Mouse (Mus musculus): ENCODE results near the gene Desi2. TPM values are rescaled to one million over a fixed set of nuclear protein-coding genes. Genes with fewer than 3 reads are reported as not detected.

Gene Desi2
- 25.5 and 33.4 TPM in 2 replicates for polyA plus RNA-seq (2015; fragmentation: Nextera tagmentation; extraction: Ambion mirVana)

GRCm38 (mm10) chr1:178187216-178187791, at the start of gene Desi2:
Gene Desi2 (plus strand): TSS chr1:178187417.

Other genes starting within 250 kb of the Desi2 start
- 0.05 and 0.08 TPM in 2 replicates for gene Catspere2, start 204.0 kb upstream of the Desi2 start, polyA plus RNA-seq (2015; fragmentation: Nextera tagmentation; extraction: Ambion mirVana)
- 114 and 132 TPM in 2 replicates for gene Cox20, start 131.7 kb downstream of the Desi2 start, polyA plus RNA-seq (2015; fragmentation: Nextera tagmentation; extraction: Ambion mirVana)
- 124 and 174 TPM in 2 replicates for gene Hnrnpu, start 150.4 kb downstream of the Desi2 start, polyA plus RNA-seq (2015; fragmentation: Nextera tagmentation; extraction: Ambion mirVana)
- 6.3 and 7.5 TPM in 2 replicates for gene Efcab2, start 218.7 kb downstream of the Desi2 start, polyA plus RNA-seq (2015; fragmentation: Nextera tagmentation; extraction: Ambion mirVana)